In the genomic region with DNA sequence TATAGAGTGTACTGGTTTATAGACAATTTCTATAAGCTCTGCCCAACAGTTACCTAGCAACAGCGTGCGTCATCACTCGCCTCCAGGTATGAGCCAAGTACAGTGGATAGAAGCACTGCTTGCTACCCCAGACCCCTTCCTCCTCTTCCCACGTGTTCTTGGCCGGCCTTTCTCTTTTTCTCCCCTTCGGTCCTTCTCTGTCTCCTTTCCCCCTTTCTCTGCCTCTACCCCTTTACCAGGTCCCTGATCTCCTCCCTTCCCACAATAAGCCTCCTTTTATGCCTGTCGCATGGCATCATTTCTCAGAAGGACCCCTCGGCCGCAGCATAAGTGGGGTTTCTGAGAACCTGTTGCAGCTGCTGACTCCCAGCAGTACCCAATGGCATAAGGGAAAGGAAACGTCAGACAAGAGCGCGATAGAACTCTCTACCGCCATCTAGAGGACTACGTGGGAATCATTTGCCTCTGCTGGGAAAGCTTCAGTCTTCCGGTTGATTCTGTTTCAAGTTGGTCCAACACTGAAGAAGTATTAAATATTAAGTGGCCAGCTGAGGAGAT, we compare ENCODE assay signal across 8 mouse cellular contexts. TPM values are rescaled to one million over a fixed set of nuclear protein-coding genes. Genes with fewer than 3 reads are reported as not detected.
DNase-seq lines count a peak whose midpoint lies in the region; ATAC-seq and TF ChIP-seq lines count a peak whose summit lies in the region.

No protein-coding gene starts in this region.

- no peaks in the 10 kb centered on the region for H3K27me3 ChIP-seq in ES-Bruce4 (ENCODE audit: control insufficient read depth, insufficient read depth, low read length, poor library complexity, severe bottlenecking)
- H3K27me3 ChIP-seq in heart, embryonic 15.5 days: peaks cover 3% of the 10 kb centered on the region; the same call in 1 of the 2 replicates
- H3K27me3 ChIP-seq in liver, embryonic 13.5 days: peaks cover 21% of the 10 kb centered on the region

- TF ChIP-seq POLR2A in ES-Bruce4 (IDR thresholded peaks at IDR 0.05; ENCODE audit: insufficient read depth, low read length): peak; percentile 18

- DNase-seq in brain, embryonic 18.5 days (ENCODE audit: low read depth, low spot score): peak; percentile 60
- peak; percentile 77 to 80 for DNase-seq in kidney, postnatal 36 days
- peak; percentile 66 for DNase-seq in liver, embryonic 13.5 days
- DNase-seq in neural tube, embryonic 10.5 days (ENCODE audit: extremely low spot score, low spot score): peak; percentile 74
- DNase-seq in testis, postnatal 10 days (ENCODE audit: low spot score): peak; percentile 72

- no peaks in the 10 kb centered on the region for H3K9me3 ChIP-seq in ES-Bruce4 (replicated peaks; ENCODE audit: control insufficient read depth, insufficient read depth, low read length, poor library complexity, severe bottlenecking)
- H3K9me3 ChIP-seq in heart, embryonic 15.5 days (replicated peaks): no peaks in the 10 kb centered on the region
- no peaks in the 10 kb centered on the region for H3K9me3 ChIP-seq in liver, embryonic 13.5 days (replicated peaks)

- peak overlapping the region; percentile 35; the same call in 1 of the 2 replicates for H3K9ac ChIP-seq in ES-Bruce4 (ENCODE audit: low read depth, poor library complexity, severe bottlenecking)
- peak overlapping the region; percentile 47; the same call in 1 of the 2 replicates for H3K9ac ChIP-seq in heart, embryonic 15.5 days
- H3K9ac ChIP-seq in liver, embryonic 13.5 days: peak overlapping the region; percentile 44; the same call in 1 of the 2 replicates

- no peak for TF ChIP-seq EP300 in ES-Bruce4 (IDR thresholded peaks at IDR 0.05; ENCODE audit: insufficient read depth, low read depth, low read length)

- peak; percentile 65 for TF ChIP-seq CTCF in ES-Bruce4 (IDR thresholded peaks at IDR 0.05; ENCODE audit: low read depth, low read length)

- H3K36me3 ChIP-seq in ES-Bruce4 (ENCODE audit: control insufficient read depth, insufficient read depth, low read length, poor library complexity, severe bottlenecking): no peaks in the 10 kb centered on the region
- H3K36me3 ChIP-seq in heart, embryonic 15.5 days: no peaks in the 10 kb centered on the region
- no peaks in the 10 kb centered on the region for H3K36me3 ChIP-seq in liver, embryonic 13.5 days

- peak; percentile 76 for ATAC-seq in erythroid progenitor cell, adult 5-6 weeks (replicated peaks; ENCODE audit: low FRiP score, poor library complexity, severe bottlenecking)
- ATAC-seq in heart, embryonic 15.5 days (replicated peaks; ENCODE audit: insufficient number of reproducible peaks, insufficient read depth, low FRiP score, low read depth): no peak
- ATAC-seq in liver, embryonic 13.5 days (ENCODE audit: low read depth): peak; percentile 56

- H3K4me3 ChIP-seq in ES-Bruce4 (ENCODE audit: low read depth, low read length): peak overlapping the region; percentile 62
- H3K4me3 ChIP-seq in heart, embryonic 15.5 days: no peak overlapping the region; the same call in 1 of the 2 replicates
- H3K4me3 ChIP-seq in liver, embryonic 13.5 days (replicated peaks): 0 out of 2 replicates have a peak overlapping the region, but pooled peaks have one; percentile 2

- H3K4me1 ChIP-seq in ES-Bruce4 (ENCODE audit: control insufficient read depth, insufficient read depth, low read length): peaks cover 7% of the 10 kb centered on the region
- H3K4me1 ChIP-seq in heart, embryonic 15.5 days (replicated peaks): peaks cover 28% of the 10 kb centered on the region
- peaks cover 30% of the 10 kb centered on the region for H3K4me1 ChIP-seq in liver, embryonic 13.5 days (replicated peaks)

- WGBS in heart, embryonic 15.5 days: 26% methylated on average over 15 of the region's 15 CpGs
- WGBS in liver, embryonic 13.5 days (ENCODE audit: insufficient replicate concordance): 28% methylated on average over 15 of the region's 15 CpGs

- peak overlapping the region; percentile 52 for H3K4me2 ChIP-seq in heart, embryonic 15.5 days
- H3K4me2 ChIP-seq in liver, embryonic 13.5 days: peak overlapping the region; percentile 30

- H3K27ac ChIP-seq in ES-Bruce4 (ENCODE audit: insufficient read depth, low read length): peak overlapping the region; percentile 47; the same call in 1 of the 2 replicates
- H3K27ac ChIP-seq in heart, embryonic 15.5 days: no peak overlapping the region
- H3K27ac ChIP-seq in liver, embryonic 13.5 days: no peak overlapping the region

RNA-seq across cellular contexts. Expression of a gene that starts 24.8 kb away (rescaled TPM):
- 19.2 and 22.6 TPM in 2 replicates for polyA plus RNA-seq in ES-Bruce4 (2011; ENCODE audit: insufficient read depth, insufficient read length, low read depth, missing spikeins)
- total RNA-seq in erythroid progenitor cell, adult 5-6 weeks (2015; ENCODE audit: low replicate concordance): not detected in 2 replicates
- not detected in 2 replicates for total RNA-seq in erythroid progenitor cell, adult 5-6 weeks (2017; ENCODE audit: low replicate concordance)
- 0.16 and 0.24 TPM in 2 replicates for polyA plus RNA-seq in heart, embryonic 15.5 days (2015; fragmentation: Nextera tagmentation; extraction: Ambion mirVana)
- polyA plus RNA-seq in liver, embryonic 13.5 days (2015; fragmentation: Nextera tagmentation; extraction: Ambion mirVana): 0.42 and 0.59 TPM in 2 replicates

RNA-seq across cellular contexts. Expression of a gene that starts 27.2 kb away (rescaled TPM):
- 132 and 134 TPM in 2 replicates for polyA plus RNA-seq in ES-Bruce4 (2011; ENCODE audit: insufficient read depth, insufficient read length, low read depth, missing spikeins)
- total RNA-seq in erythroid progenitor cell, adult 5-6 weeks (2015; ENCODE audit: low replicate concordance): 101 and 133 TPM in 2 replicates
- total RNA-seq in erythroid progenitor cell, adult 5-6 weeks (2017; ENCODE audit: low replicate concordance): 108 and 151 TPM in 2 replicates
- polyA plus RNA-seq in heart, embryonic 15.5 days (2015; fragmentation: Nextera tagmentation; extraction: Ambion mirVana): 90.9 and 120 TPM in 2 replicates
- 215 and 233 TPM in 2 replicates for polyA plus RNA-seq in liver, embryonic 13.5 days (2015; fragmentation: Nextera tagmentation; extraction: Ambion mirVana)

RNA-seq across cellular contexts. Expression of a gene that starts 32.5 kb away (rescaled TPM):
- 1.4 and 1.9 TPM in 2 replicates for polyA plus RNA-seq in ES-Bruce4 (2011; ENCODE audit: insufficient read depth, insufficient read length, low read depth, missing spikeins)
- total RNA-seq in erythroid progenitor cell, adult 5-6 weeks (2015; ENCODE audit: low replicate concordance): 1.1 TPM in 1 of 2 replicates, not detected in the other
- 0.23 and 0.26 TPM in 2 replicates for total RNA-seq in erythroid progenitor cell, adult 5-6 weeks (2017; ENCODE audit: low replicate concordance)
- polyA plus RNA-seq in heart, embryonic 15.5 days (2015; fragmentation: Nextera tagmentation; extraction: Ambion mirVana): 0.26 and 0.39 TPM in 2 replicates
- 0.05 and 0.09 TPM in 2 replicates for polyA plus RNA-seq in liver, embryonic 13.5 days (2015; fragmentation: Nextera tagmentation; extraction: Ambion mirVana)

RNA-seq across cellular contexts. Expression of a gene that starts 53.6 kb away (rescaled TPM):
- 3,626 and 3,708 TPM in 2 replicates for polyA plus RNA-seq in ES-Bruce4 (2011; ENCODE audit: insufficient read depth, insufficient read length, low read depth, missing spikeins)
- 200 and 204 TPM in 2 replicates for total RNA-seq in erythroid progenitor cell, adult 5-6 weeks (2015; ENCODE audit: low replicate concordance)
- 235 and 237 TPM in 2 replicates for total RNA-seq in erythroid progenitor cell, adult 5-6 weeks (2017; ENCODE audit: low replicate concordance)
- polyA plus RNA-seq in heart, embryonic 15.5 days (2015; fragmentation: Nextera tagmentation; extraction: Ambion mirVana): 1,147 and 1,218 TPM in 2 replicates
- 1,012 and 1,064 TPM in 2 replicates for polyA plus RNA-seq in liver, embryonic 13.5 days (2015; fragmentation: Nextera tagmentation; extraction: Ambion mirVana)

RNA-seq across cellular contexts. Expression of a gene that starts 59.5 kb away (rescaled TPM):
- polyA plus RNA-seq in ES-Bruce4 (2011; ENCODE audit: insufficient read depth, insufficient read length, low read depth, missing spikeins): 31.8 and 42.7 TPM in 2 replicates
- 28.8 and 39.8 TPM in 2 replicates for total RNA-seq in erythroid progenitor cell, adult 5-6 weeks (2015; ENCODE audit: low replicate concordance)
- 8.5 and 8.7 TPM in 2 replicates for total RNA-seq in erythroid progenitor cell, adult 5-6 weeks (2017; ENCODE audit: low replicate concordance)
- 124 and 133 TPM in 2 replicates for polyA plus RNA-seq in heart, embryonic 15.5 days (2015; fragmentation: Nextera tagmentation; extraction: Ambion mirVana)
- polyA plus RNA-seq in liver, embryonic 13.5 days (2015; fragmentation: Nextera tagmentation; extraction: Ambion mirVana): 123 and 133 TPM in 2 replicates

Comparison
In these comparisons a context has a peak if more than half of its experiments do, and no peak if none do; other contexts are left out.
1. RNA of a gene that starts 24.8 kb away (polyA plus RNA-seq): 19.2 to 22.6 TPM in ES-Bruce4; 0.42 to 0.59 TPM in liver, embryonic 13.5 days and 0.16 to 0.24 TPM in heart, embryonic 15.5 days; every median in the first group is over 10 times any median in the second.
2. Peak in every context shown above with its lines, with median percentiles within 50 percentile points of each other: H3K9ac ChIP-seq and DNase-seq.